Mouse (Mus musculus): ENCODE results near the gene Nmnat2. TPM values are rescaled to one million over a fixed set of nuclear protein-coding genes. Genes with fewer than 3 reads are reported as not detected.

The Nmnat2 gene
- polyA plus RNA-seq, 1 experiment from 2014 or later, result 26.9 TPM

- H3K36me3 ChIP-seq, result no peaks in the 10 kb centered on the region
Measured at GRCm38 (mm10) chr1:153122764-153123163, 168.0 kb downstream of the Nmnat2 start.

DNA sequence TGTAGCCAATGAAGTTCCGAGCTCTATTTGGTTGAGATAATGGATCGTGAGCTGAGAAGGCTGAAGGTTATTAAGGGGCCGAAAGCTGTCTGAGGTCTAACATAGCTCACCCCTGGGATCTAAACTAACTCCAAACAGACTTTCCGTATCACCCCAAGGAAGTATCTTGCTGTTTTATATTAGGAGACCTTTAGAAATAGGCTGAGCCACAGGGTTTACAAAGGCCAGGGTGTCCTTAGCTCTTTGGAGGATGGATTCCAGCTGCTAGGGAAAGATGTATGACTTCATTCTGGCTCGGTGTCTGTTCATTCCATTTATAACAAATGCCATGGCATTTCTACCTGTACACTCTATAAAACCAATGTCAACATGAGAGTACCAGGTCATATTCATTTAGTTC lies 169.7 kb downstream of the Nmnat2 start:
- WGBS, result 89% methylated on average over 5 of the region's 5 CpGs
- Histone ChIP-seq H3K9ac (replicated peaks) (no peak overlapping the region), H3K4me2 (replicated peaks) (no peak overlapping the region), H3K36me3 (no peaks in the 10 kb centered on the region), H3K27ac (replicated peaks) (no peak overlapping the region), H3K27me3 (no peaks in the 10 kb centered on the region), H3K9me3 (no peaks in the 10 kb centered on the region), H3K4me3 (no peak overlapping the region), H3K4me1 (no peaks in the 10 kb centered on the region)
- ATAC-seq (ENCODE audit: low FRiP score, low read depth), result no peak

More at GRCm38 (mm10) chr1:153122764-153123163, 168.0 kb downstream of the Nmnat2 start:
- Histone ChIP-seq H3K27me3 (no peaks in the 10 kb centered on the region), H3K9ac (replicated peaks) (no peak overlapping the region), H3K27ac (replicated peaks) (no peak overlapping the region), H3K4me2 (replicated peaks) (no peak overlapping the region), H3K4me1 (no peaks in the 10 kb centered on the region), H3K4me3 (no peak overlapping the region), H3K9me3 (no peaks in the 10 kb centered on the region)
- WGBS, result 90% methylated on average over 4 of the region's 4 CpGs
- ATAC-seq (ENCODE audit: low FRiP score, low read depth), result no peak

GRCm38 (mm10) chr1:153125287-153126275 lies 170.8 kb downstream of the Nmnat2 start:
- 79% methylated on average over 8 of the region's 8 CpGs for WGBS

GRCm38 (mm10) chr1:153126491-153127381 lies 171.9 kb downstream of the Nmnat2 start:
- no peak overlapping the region for H3K4me3 ChIP-seq
- H3K27ac ChIP-seq (replicated peaks), result no peak overlapping the region
- H3K4me2 ChIP-seq (replicated peaks), result no peak overlapping the region
- no peaks in the 10 kb centered on the region for H3K36me3 ChIP-seq
- no peak overlapping the region for H3K9ac ChIP-seq (replicated peaks)
- H3K4me1 ChIP-seq, result no peaks in the 10 kb centered on the region
- no peaks in the 10 kb centered on the region for H3K9me3 ChIP-seq
- ATAC-seq (ENCODE audit: low FRiP score, low read depth), result no peak
- 0 out of 2 replicates have a peak, but pooled peaks cover 4% of the 10 kb centered on the region for H3K27me3 ChIP-seq
- WGBS, result 89% methylated on average over 15 of the region's 15 CpGs

More at GRCm38 (mm10) chr1:153125287-153126275, 170.8 kb downstream of the Nmnat2 start:
- H3K9ac ChIP-seq (replicated peaks), result no peak overlapping the region
- no peak for ATAC-seq (ENCODE audit: low FRiP score, low read depth)
- H3K9me3 ChIP-seq, result no peaks in the 10 kb centered on the region
- no peaks in the 10 kb centered on the region for H3K36me3 ChIP-seq
- H3K4me1 ChIP-seq, result no peaks in the 10 kb centered on the region
- no peak overlapping the region for H3K4me2 ChIP-seq (replicated peaks)
- H3K4me3 ChIP-seq, result no peak overlapping the region
- no peaks in the 10 kb centered on the region for H3K27me3 ChIP-seq
- H3K27ac ChIP-seq (replicated peaks), result no peak overlapping the region

DNA sequence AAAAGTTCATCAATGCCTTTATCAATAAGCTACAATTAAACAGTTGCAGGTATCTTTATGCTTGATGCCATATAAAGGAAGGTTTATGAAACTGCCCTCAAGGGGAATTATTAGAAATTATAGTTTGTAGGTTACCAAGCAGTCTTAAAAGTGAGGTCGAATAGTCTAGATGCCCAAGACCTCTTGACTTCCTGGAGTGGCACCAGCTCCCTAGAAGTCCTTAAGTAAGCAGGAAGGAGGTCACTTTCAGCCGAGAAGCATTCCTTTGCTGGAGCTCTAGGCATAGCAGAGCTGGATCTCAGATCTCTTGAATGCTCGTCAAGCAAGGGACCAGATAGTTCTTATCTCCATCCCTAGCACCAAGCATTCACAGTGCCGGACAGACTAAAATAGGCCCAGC lies 172.8 kb downstream of the Nmnat2 start:
- Histone ChIP-seq H3K9me3 (no peaks in the 10 kb centered on the region), H3K36me3 (no peaks in the 10 kb centered on the region), H3K9ac (replicated peaks) (no peak overlapping the region), H3K4me3 (no peak overlapping the region), H3K27ac (replicated peaks) (no peak overlapping the region), H3K27me3 (0 out of 2 replicates have a peak, but pooled peaks cover 4% of the 10 kb centered on the region), H3K4me2 (replicated peaks) (no peak overlapping the region), H3K4me1 (no peaks in the 10 kb centered on the region)
- WGBS, result 84% methylated on average over 4 of the region's 4 CpGs
- ATAC-seq (ENCODE audit: low FRiP score, low read depth), result no peak

DNA sequence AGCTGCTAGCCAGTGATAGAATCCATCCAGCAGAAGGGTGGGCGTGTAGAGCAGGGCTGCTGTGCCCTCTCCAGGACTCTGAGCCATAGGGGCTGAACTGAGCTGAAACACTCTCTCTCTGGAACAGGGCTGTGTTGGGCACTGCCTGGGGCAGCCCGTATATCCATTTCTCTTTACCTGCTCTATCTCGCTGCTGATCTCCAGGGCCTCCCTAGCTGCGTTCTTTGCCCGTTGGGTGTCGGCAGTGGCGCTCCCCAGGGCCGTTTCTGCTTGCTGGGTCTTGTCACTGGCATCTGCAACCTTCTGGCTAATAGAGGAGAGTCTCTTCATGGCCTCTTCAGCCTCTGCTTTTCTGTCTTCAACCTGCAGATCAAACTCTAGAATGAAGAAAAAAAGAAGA lies 174.0 kb downstream of the Nmnat2 start:
- Histone ChIP-seq H3K4me3 (no peak overlapping the region), H3K27me3 (0 out of 2 replicates have a peak, but pooled peaks cover 4% of the 10 kb centered on the region), H3K9me3 (no peaks in the 10 kb centered on the region), H3K27ac (replicated peaks) (no peak overlapping the region), H3K4me2 (replicated peaks) (no peak overlapping the region), H3K9ac (replicated peaks) (no peak overlapping the region), H3K36me3 (no peaks in the 10 kb centered on the region), H3K4me1 (0 out of 2 replicates have a peak, but pooled peaks cover under 1% of the 10 kb centered on the region)
- no peak for ATAC-seq (ENCODE audit: low FRiP score, low read depth)
- 75% methylated on average over 8 of the region's 8 CpGs for WGBS

GRCm38 (mm10) chr1:153129992-153130713 lies 175.4 kb downstream of the Nmnat2 start:
- 90% methylated on average over 11 of the region's 11 CpGs for WGBS
- H3K27ac ChIP-seq (replicated peaks), result no peak overlapping the region
- H3K27me3 ChIP-seq, result peaks cover 9% of the 10 kb centered on the region; the same call in 1 of the 2 replicates
- no peak for ATAC-seq (ENCODE audit: low FRiP score, low read depth)
- no peak overlapping the region for H3K9ac ChIP-seq (replicated peaks)
- H3K9me3 ChIP-seq, result no peaks in the 10 kb centered on the region
- H3K4me3 ChIP-seq, result no peak overlapping the region
- peaks cover 11% of the 10 kb centered on the region for H3K4me1 ChIP-seq
- no peaks in the 10 kb centered on the region for H3K36me3 ChIP-seq
- no peak overlapping the region for H3K4me2 ChIP-seq (replicated peaks)

DNA sequence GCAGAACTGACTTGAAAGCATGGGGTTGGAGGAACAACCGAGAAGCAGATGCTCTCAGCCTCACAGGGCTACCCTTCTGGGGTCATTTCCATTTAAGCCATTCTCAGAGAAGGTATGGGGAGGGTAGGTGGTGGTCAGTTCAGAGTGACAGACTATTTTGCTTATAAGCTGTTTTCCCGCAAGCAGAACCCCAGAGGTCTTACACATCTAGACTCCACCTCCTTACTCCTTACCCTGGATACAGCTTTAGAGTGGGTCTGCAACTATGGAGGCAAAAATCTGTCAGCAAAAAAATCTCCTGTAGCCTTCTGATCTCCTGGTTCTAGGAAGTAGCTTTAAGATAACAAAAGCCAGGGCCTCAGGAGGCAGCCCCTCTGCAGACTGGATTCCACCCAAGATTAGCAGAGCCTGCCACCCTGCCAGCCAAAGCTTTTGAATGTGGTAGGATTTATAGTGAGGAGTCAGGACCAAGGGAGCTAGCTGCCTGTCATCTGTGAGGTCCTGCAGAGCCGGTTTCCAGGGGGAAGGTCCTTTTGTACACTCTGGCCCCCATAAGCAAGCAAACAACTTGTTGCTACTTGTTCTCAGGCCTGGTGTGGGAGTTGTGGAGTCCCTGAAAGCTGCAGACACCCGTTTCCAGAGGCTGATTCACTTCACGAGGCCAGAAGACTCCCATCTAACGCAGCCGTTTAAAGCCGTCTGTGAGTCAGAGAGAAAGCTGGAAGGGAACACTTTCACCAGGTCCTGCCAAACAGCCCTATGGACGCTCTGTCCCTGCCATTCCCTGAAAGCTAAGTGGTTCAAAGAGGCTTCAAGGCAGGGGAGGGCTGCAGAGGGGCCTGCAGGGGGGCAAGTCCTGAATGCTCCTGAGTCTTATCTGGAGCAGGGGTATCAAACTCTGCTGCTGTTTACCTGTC lies 179.3 kb downstream of the Nmnat2 start:
- WGBS, result 15% methylated on average over 9 of the region's 9 CpGs
- no peak overlapping the region for H3K9ac ChIP-seq (replicated peaks)
- no peak for ATAC-seq (ENCODE audit: low FRiP score, low read depth)
- H3K36me3 ChIP-seq, result no peaks in the 10 kb centered on the region
- no peaks in the 10 kb centered on the region for H3K9me3 ChIP-seq
- peaks cover 9% of the 10 kb centered on the region; the same call in 1 of the 2 replicates for H3K27me3 ChIP-seq
- H3K4me2 ChIP-seq (replicated peaks), result no peak overlapping the region
- peaks cover 11% of the 10 kb centered on the region for H3K4me1 ChIP-seq
- H3K27ac ChIP-seq (replicated peaks), result peak overlapping the region; percentile 49; the same call in 1 of the 2 replicates
- H3K4me3 ChIP-seq, result no peak overlapping the region

DNA sequence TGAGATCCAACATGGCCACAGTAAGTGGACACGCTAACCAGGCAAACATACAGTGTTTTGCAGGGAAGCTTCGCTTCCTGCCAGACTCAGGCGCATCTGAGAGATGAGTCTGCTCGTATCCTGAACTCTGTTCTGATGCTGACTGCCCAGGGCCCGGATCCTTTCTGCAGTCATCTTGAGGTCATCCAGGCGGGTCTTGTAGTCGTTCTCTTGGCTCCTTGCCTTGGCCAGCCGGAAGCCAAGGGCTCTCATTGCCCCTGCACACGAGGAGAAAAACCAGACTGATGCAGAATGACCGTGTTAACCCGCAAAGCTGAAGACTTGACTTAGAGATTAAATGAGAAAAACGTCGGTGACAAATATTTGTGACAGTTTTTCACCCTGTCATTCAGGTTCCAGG lies 181.9 kb downstream of the Nmnat2 start:
- Histone ChIP-seq H3K4me2 (replicated peaks) (no peak overlapping the region), H3K36me3 (no peaks in the 10 kb centered on the region), H3K27me3 (peaks cover 5% of the 10 kb centered on the region; the same call in 1 of the 2 replicates), H3K27ac (replicated peaks) (no peak overlapping the region), H3K9ac (replicated peaks) (no peak overlapping the region), H3K4me3 (no peak overlapping the region), H3K9me3 (no peaks in the 10 kb centered on the region), H3K4me1 (peaks cover 11% of the 10 kb centered on the region)
- WGBS, result 89% methylated on average over 13 of the region's 13 CpGs
- ATAC-seq (ENCODE audit: low FRiP score, low read depth), result no peak

- no peak overlapping the region for H3K4me2 ChIP-seq (replicated peaks)
- peaks cover 11% of the 10 kb centered on the region for H3K4me1 ChIP-seq
- H3K9me3 ChIP-seq, result no peaks in the 10 kb centered on the region
- H3K27ac ChIP-seq (replicated peaks), result no peak overlapping the region
- no peak overlapping the region for H3K9ac ChIP-seq (replicated peaks)
- H3K36me3 ChIP-seq, result no peaks in the 10 kb centered on the region
- 74% methylated on average over 5 of the region's 5 CpGs for WGBS
- peaks cover 5% of the 10 kb centered on the region; the same call in 1 of the 2 replicates for H3K27me3 ChIP-seq
- no peak overlapping the region for H3K4me3 ChIP-seq
- no peak for ATAC-seq (ENCODE audit: low FRiP score, low read depth)
Measured at GRCm38 (mm10) chr1:153138486-153138885, 183.7 kb downstream of the Nmnat2 start.

Measured in midbrain, embryonic 12.5 days (tissue).